Mouse (Mus musculus): Measurements from ENCODE around the gene Arhgap40. TPM values are rescaled to one million over a fixed set of nuclear protein-coding genes. Genes with fewer than 3 reads are reported as not detected.

Arhgap40 gene
- polyA plus RNA-seq, 1 experiment from 2014 or later: 0.88 TPM

DNA sequence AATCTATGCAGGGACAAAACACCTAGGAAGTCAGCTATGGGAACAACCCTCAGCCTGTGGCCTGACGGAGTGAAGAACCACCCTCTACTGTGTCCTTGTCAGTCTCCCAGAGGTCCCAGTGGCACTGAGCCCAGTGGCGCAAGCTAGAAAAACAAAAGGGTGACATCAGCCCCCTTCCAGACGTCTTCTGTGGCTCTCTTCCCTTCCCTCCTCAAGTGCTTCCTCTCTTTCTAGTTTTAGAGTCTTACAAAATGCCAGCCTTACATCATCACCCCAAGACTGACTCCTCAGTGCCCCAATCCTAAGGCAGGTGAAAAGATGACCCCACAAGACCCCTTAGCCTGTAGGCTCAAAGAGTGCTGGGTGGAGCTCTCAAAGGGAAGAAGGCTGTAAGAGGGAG, 77.9 kb downstream of the Arhgap40 start:
- H3K27me3 ChIP-seq: no peaks in the 10 kb centered on the region; the same call in 1 of the 2 replicates
- no peaks in the 10 kb centered on the region for H3K36me3 ChIP-seq
- 52% methylated on average over 3 of the region's 3 CpGs for WGBS
- H3K27ac ChIP-seq (replicated peaks): no peak overlapping the region
- no peak overlapping the region for H3K4me2 ChIP-seq
- ATAC-seq (ENCODE audit: low FRiP score, low read depth): no peak
- H3K9ac ChIP-seq: no peak overlapping the region
- no peaks in the 10 kb centered on the region for H3K9me3 ChIP-seq
- peaks cover 29% of the 10 kb centered on the region for H3K4me1 ChIP-seq (replicated peaks)
- no peak overlapping the region for H3K4me3 ChIP-seq

DNA sequence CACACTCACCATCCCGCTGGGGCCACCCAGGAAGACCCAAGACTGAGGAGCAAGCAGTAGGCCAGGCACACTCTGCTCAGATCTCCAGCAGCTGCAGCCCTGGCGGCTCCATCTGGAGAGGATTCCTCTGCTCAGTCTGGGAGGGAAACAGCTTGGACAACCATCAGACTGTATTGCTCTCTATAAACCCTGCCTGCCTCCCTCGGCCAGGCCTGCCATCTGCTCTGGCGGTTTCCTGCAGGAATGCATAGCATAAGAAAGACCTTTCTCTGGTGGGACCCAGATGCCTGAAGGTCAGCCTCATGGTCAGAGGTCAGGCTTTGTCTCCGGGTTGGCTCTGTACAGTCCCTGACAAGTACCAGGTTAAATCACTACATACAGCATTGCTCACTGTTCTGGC, 78.7 kb downstream of the Arhgap40 start:
- peaks cover 37% of the 10 kb centered on the region for H3K4me1 ChIP-seq (replicated peaks)
- H3K27ac ChIP-seq (replicated peaks): no peak overlapping the region
- H3K4me2 ChIP-seq: no peak overlapping the region
- peak; percentile 36; the same call in 1 of the 2 replicates for ATAC-seq (ENCODE audit: low FRiP score, low read depth)
- H3K36me3 ChIP-seq: no peaks in the 10 kb centered on the region
- 33% methylated on average over 5 of the region's 5 CpGs for WGBS
- no peaks in the 10 kb centered on the region; the same call in 1 of the 2 replicates for H3K27me3 ChIP-seq
- H3K4me3 ChIP-seq: no peak overlapping the region
- no peaks in the 10 kb centered on the region for H3K9me3 ChIP-seq
- no peak overlapping the region for H3K9ac ChIP-seq

DNA sequence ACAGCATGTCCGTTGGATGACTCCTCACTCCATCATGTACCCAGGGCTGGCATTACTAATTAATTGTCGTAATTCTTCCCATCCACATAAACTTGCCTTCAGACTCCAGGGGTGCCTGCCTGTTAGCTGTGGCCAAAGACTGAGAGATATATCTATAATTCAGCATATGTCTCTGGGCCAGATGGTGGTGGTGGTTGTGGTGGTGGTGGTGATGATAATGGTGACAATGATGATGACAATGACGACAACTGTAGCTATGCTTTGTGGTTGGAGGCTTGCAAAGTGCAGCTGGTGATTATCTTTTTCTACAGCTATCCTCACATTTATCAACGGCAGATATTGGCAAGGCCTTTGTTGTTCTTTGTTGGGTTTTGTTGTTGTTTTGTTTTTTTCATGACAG, 80.8 kb downstream of the Arhgap40 start:
- Histone ChIP-seq H3K4me2 (no peak overlapping the region), H3K9ac (no peak overlapping the region), H3K36me3 (no peaks in the 10 kb centered on the region), H3K27ac (replicated peaks) (no peak overlapping the region), H3K9me3 (no peaks in the 10 kb centered on the region), H3K27me3 (no peaks in the 10 kb centered on the region; the same call in 1 of the 2 replicates), H3K4me1 (replicated peaks) (peaks cover 33% of the 10 kb centered on the region), H3K4me3 (no peak overlapping the region)
- 84% methylated on average over 4 of the region's 4 CpGs for WGBS
- ATAC-seq (ENCODE audit: low FRiP score, low read depth): no peak

DNA sequence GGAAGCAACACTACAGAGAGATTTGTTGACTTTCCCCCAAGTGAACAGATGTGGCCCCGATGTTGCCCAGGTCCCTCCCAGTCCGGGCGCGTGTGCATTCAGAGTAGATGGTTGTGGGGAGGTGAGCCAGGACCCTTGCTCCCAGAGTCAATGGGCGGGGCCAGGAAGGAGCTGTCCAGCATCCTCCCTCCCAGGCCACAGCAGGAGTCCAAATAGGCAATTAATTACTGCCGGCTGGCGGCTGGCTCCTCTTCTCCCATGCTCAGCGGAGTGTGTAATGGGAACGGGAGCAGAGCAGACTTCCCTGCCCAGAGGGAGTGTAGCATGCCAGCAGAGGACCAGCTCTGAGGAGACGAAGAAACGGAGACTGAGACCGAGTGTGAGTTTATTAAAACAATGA, 82.5 kb downstream of the Arhgap40 start:
- no peaks in the 10 kb centered on the region for H3K9me3 ChIP-seq
- H3K27me3 ChIP-seq: no peaks in the 10 kb centered on the region; the same call in 1 of the 2 replicates
- no peaks in the 10 kb centered on the region for H3K36me3 ChIP-seq
- peak overlapping the region; percentile 27; the same call in 1 of the 2 replicates for H3K9ac ChIP-seq
- peak overlapping the region; percentile 40 for H3K4me2 ChIP-seq
- peak; percentile 78 for ATAC-seq (ENCODE audit: low FRiP score, low read depth)
- H3K27ac ChIP-seq (replicated peaks): peak overlapping the region; percentile 65
- no peak overlapping the region for H3K4me3 ChIP-seq
- WGBS: 2% methylated on average over 12 of the region's 12 CpGs
- peaks cover 22% of the 10 kb centered on the region for H3K4me1 ChIP-seq (replicated peaks)

DNA sequence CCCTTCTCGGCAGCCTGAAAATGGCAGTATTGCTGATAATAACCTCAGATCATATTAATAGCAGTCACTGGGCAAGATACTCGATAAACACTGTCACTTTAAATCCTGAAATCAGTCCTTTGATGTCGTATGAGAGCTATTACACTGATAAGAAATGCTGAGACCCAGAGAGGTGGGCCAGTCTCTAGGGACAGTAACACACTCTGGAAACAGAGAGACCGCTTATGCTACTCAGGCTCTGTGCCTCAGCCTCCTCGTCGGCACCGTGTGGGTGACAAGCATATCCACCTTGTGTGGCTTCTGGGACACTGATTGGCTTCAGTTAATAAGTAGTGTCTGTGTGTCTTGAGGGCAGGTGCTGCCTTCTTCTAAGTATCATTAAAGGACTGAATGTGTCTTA, 83.0 kb downstream of the Arhgap40 start:
- no peak for ATAC-seq (ENCODE audit: low FRiP score, low read depth)
- no peaks in the 10 kb centered on the region for H3K36me3 ChIP-seq
- no peaks in the 10 kb centered on the region for H3K9me3 ChIP-seq
- no peaks in the 10 kb centered on the region; the same call in 1 of the 2 replicates for H3K27me3 ChIP-seq
- WGBS: 8% methylated on average over 7 of the region's 7 CpGs
- peak overlapping the region; percentile 27; the same call in 1 of the 2 replicates for H3K9ac ChIP-seq
- H3K4me3 ChIP-seq: no peak overlapping the region
- peak overlapping the region; percentile 40 for H3K4me2 ChIP-seq
- peaks cover 22% of the 10 kb centered on the region for H3K4me1 ChIP-seq (replicated peaks)
- peak overlapping the region; percentile 65 for H3K27ac ChIP-seq (replicated peaks)

DNA sequence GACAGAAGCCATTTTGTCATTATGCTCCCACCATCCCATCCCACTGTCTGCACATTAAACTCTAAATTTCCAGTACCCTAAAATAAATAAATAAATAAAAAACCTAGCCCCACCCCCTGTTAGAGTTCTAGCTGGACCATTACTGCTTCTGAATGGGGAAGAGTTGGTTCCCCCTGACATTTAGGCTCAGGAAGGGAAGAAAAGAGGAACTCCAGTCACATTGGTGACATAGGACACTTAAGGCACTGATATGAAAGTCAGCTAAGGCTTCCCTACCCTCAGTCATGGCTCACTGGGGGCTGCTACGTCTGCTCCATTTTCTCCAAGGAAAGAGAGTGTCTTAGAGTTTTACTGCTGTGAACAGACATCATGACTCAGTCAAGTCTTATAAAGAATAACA, 84.2 kb downstream of the Arhgap40 start:
- ATAC-seq (ENCODE audit: low FRiP score, low read depth): no peak

More for the DNA sequence above, 84.2 kb downstream of the Arhgap40 start:
- Histone ChIP-seq H3K4me1 (replicated peaks) (peaks cover 18% of the 10 kb centered on the region), H3K27me3 (no peaks in the 10 kb centered on the region; the same call in 1 of the 2 replicates), H3K4me3 (no peak overlapping the region), H3K27ac (replicated peaks) (no peak overlapping the region), H3K4me2 (no peak overlapping the region), H3K36me3 (no peaks in the 10 kb centered on the region), H3K9me3 (no peaks in the 10 kb centered on the region), H3K9ac (no peak overlapping the region)
- WGBS: 56% methylated on average over 1 of the region's 1 CpGs

Other genes with a start within 250 kb of the Arhgap40 start
- gene Lbp, start 206.3 kb upstream of the Arhgap40 start, polyA plus RNA-seq (2015; fragmentation: Nextera tagmentation; extraction: Ambion mirVana): 5.4 and 6.8 TPM in 2 replicates
- gene Snhg11, start 137.2 kb upstream of the Arhgap40 start, polyA plus RNA-seq (2015; fragmentation: Nextera tagmentation; extraction: Ambion mirVana): 721 and 898 TPM in 2 replicates
- gene Ralgapb, start 102.9 kb upstream of the Arhgap40 start, polyA plus RNA-seq (2015; fragmentation: Nextera tagmentation; extraction: Ambion mirVana): 25.1 and 26.3 TPM in 2 replicates
- not detected in 2 replicates for gene Adig, start 10.2 kb upstream of the Arhgap40 start, polyA plus RNA-seq (2015; fragmentation: Nextera tagmentation; extraction: Ambion mirVana)
- gene Slc32a1, start 98.0 kb downstream of the Arhgap40 start, polyA plus RNA-seq (2015; fragmentation: Nextera tagmentation; extraction: Ambion mirVana): 11.6 and 13.2 TPM in 2 replicates
- gene Actr5, start 112.1 kb downstream of the Arhgap40 start, polyA plus RNA-seq (2015; fragmentation: Nextera tagmentation; extraction: Ambion mirVana): 12.0 and 13.1 TPM in 2 replicates
- gene Ppp1r16b, start 152.6 kb downstream of the Arhgap40 start, polyA plus RNA-seq (2015; fragmentation: Nextera tagmentation; extraction: Ambion mirVana): 22.1 and 23.4 TPM in 2 replicates

All from hindbrain, embryonic 15.5 days (tissue).